Mouse (Mus musculus) cerebellum, adult 8-10 months (tissue): ENCODE results near the gene Ptpn3.
"Not testable (repeated sequence)": the region's sequence is repeated elsewhere in the genome, so short reads cannot be mapped to it uniquely, and the experiment has no call there.

Experiments used
- DNase-seq: peaks from one replicate; pipeline ENCODE4 v3.0.0; 2022

Gene Ptpn3

GRCm38 (mm10) chr4:57211706-57212105 is 89.9 kb downstream of the Ptpn3 start:
- DNase-seq: no peak

- no peak for DNase-seq
Observed at GRCm38 (mm10) chr4:57205908-57206307, 95.7 kb downstream of the Ptpn3 start.

- DNase-seq: peak; percentile 20
Observed at GRCm38 (mm10) chr4:57204780-57205179, 96.9 kb downstream of the Ptpn3 start.

- DNase-seq: no peak
Observed at GRCm38 (mm10) chr4:57202660-57203361, 98.8 kb downstream of the Ptpn3 start.

GRCm38 (mm10) chr4:57202132-57202531 is 99.5 kb downstream of the Ptpn3 start:
- DNase-seq: no peak

GRCm38 (mm10) chr4:57200661-57201060 is 101.0 kb downstream of the Ptpn3 start:
- DNase-seq: no peak

- DNase-seq: not testable (repeated sequence)
Observed at GRCm38 (mm10) chr4:57198666-57199393, 102.8 kb downstream of the Ptpn3 start.

- no peak for DNase-seq
Observed at GRCm38 (mm10) chr4:57191543-57192283, 109.9 kb downstream of the Ptpn3 start.

- no peak for DNase-seq
Observed at GRCm38 (mm10) chr4:57189881-57190280, 111.8 kb downstream of the Ptpn3 start.

- no peak for DNase-seq
Observed at GRCm38 (mm10) chr4:57186035-57186434, 115.6 kb downstream of the Ptpn3 start.

GRCm38 (mm10) chr4:57185462-57185861 is 116.2 kb downstream of the Ptpn3 start:
- no peak for DNase-seq

GRCm38 (mm10) chr4:57183493-57183892 is 118.1 kb downstream of the Ptpn3 start:
- no peak for DNase-seq

GRCm38 (mm10) chr4:57181538-57181937 is 120.1 kb downstream of the Ptpn3 start:
- peak; percentile 11 for DNase-seq

- no peak for DNase-seq
Observed at GRCm38 (mm10) chr4:57178881-57179280, 122.8 kb downstream of the Ptpn3 start.

- DNase-seq: no peak
Observed at GRCm38 (mm10) chr4:57175329-57175728, 126.3 kb downstream of the Ptpn3 start.

GRCm38 (mm10) chr4:57172861-57173260 is 128.8 kb downstream of the Ptpn3 start:
- DNase-seq: no peak

- no peak for DNase-seq
Observed at GRCm38 (mm10) chr4:57171817-57172216, 129.8 kb downstream of the Ptpn3 start.

GRCm38 (mm10) chr4:57168680-57169079 is 133.0 kb downstream of the Ptpn3 start:
- no peak for DNase-seq

GRCm38 (mm10) chr4:57168277-57168676 is 133.4 kb downstream of the Ptpn3 start:
- DNase-seq: no peak

GRCm38 (mm10) chr4:57166922-57167870 is 134.4 kb downstream of the Ptpn3 start:
- peak; percentile 26 for DNase-seq

- no peak for DNase-seq
Observed at GRCm38 (mm10) chr4:57165654-57166053, 136.0 kb downstream of the Ptpn3 start.

GRCm38 (mm10) chr4:57164578-57165210 is 136.9 kb downstream of the Ptpn3 start:
- no peak for DNase-seq
